Mouse (Mus musculus) frontal cortex, adult 2 months (tissue): Measurements from ENCODE around the gene Abhd16a. TPM values are rescaled to one million over a fixed set of nuclear protein-coding genes. Genes with fewer than 3 reads are reported as not detected.

Experiments used
- DNase-seq, 2 experiments: peaks; one replicate each; pipeline ENCODE4 v3.0.0; 2022; ENCODE audit warnings: low spot score in 1 of 2; ENCODE audit errors: extremely low spot score in 1 of 2
- polyA plus RNA-seq: library from polyadenylated mRNA; depleted of rRNA; stranded (reverse); fragments of >200 nt; gene quantifications from 2 replicates; pipeline ENCODE4 v1.2.3, GENCODE M21; 2012

The Abhd16a gene
- polyA plus RNA-seq, 1 experiment, result 159 TPM

GRCm38 (mm10) chr17:35058911-35059892 is 29.9 kb upstream of the Abhd16a start, which contains the start of gene Ddah2:
Gene Ddah2 (plus strand): TSS chr17:35059035.
- peak in 1 of 2 experiments; percentile 75 for DNase-seq

DNA sequence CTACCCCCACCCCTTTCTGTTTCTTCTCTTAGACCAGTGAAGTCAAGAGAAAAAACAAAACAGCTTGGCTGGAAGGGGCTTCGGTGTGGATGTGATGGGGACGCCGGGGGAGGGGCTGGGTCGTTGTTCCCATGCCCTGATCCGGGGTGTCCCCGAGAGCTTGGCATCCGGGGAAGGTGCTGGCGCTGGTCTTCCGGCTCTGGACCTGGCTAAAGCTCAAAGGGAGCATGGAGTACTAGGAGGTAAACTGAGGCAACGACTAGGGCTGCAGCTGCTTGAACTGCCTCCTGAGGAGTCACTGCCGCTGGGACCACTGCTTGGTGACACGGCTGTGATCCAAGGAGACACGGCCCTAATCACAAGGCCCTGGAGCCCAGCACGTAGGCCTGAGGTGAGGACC is 29.0 kb upstream of the Abhd16a start:
- DNase-seq, result no peak

DNA sequence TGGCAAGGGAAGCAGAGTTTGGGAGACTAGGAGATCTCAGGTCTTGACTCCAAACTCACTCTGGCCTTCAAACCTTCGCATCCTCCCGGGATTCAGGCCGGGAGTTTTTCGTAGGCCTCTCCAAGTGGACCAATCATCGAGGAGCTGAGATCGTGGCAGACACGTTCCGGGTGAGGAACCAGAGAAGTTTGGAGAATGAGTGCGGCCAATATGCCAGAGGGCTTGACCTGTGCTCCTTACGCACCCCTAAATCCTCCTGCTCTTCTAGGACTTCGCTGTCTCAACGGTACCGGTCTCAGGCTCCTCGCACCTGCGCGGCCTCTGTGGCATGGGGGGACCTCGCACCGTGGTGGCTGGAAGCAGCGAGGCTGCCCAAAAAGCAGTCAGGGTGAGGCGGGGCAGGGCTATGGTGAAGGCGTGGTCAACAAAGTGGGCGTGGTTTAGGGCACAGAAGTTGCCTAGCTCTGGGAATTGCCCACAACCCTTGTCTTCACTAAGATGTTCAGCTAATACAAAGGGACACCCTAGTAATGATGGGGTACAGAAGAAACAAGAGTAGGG is 28.2 kb upstream of the Abhd16a start:
- DNase-seq, result no peak

DNA sequence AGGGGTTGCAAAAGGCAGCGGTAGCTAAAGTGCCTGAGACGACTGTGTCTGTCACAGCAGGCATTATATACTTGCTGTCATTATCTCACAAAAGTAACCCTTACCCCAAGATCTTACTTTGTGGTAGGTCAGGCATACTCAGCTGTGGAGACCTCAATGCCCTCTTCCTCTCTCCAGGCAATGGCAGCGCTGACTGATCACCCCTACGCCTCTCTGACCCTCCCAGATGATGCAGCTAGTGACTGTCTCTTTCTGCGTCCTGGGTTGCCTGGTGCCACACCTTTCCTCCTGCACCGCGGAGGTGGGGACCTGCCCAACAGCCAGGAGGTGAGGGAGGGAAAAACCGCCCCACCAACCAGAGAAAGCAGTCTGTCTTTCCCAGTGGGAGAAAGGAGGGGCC is 27.8 kb upstream of the Abhd16a start:
- DNase-seq, result no peak

DNA sequence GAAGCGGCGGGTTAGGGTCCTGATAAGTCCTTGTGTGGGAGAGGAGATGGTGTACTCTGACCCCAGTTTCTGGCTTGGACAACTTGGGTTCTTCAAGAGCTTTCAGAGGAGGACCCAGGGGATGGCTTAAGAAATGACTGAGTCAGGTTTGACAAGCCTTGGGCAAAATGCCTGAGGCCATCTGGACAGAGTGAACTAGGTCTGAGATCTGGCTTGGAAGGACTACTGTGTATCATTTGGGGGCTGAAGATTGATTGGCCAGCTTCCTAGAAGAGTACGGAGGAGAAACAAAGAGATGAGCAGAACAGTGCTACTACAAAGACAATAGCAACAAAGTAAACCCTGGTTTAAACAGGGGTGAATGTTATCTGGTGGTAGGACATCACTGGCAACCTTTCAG is 25.6 kb upstream of the Abhd16a start:
- no peak for DNase-seq

DNA sequence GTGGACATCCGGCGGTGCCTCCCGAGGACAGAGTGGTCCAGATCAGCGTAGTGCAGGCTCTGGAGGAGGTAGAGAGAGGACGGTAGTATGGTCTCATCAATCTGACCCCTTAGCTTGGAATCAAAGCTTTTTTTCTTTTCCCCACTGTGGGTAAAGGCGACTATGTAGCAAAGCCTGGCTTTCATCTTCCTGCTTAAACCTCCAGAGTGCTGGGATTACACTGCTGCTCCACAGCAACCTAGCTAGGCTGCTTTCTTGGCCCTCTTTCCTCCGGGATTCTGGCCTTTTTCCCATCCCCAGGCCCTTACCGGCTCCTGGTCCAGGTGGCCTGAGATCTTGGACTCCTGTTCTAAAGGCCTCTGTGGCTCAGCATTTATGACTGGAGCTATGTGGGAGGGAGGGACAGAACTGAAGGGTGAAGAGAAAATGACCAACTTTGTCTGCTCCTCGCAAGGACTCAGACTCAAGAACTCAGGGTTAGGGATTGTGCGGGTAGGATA is 24.6 kb upstream of the Abhd16a start:
- no peak for DNase-seq

DNA sequence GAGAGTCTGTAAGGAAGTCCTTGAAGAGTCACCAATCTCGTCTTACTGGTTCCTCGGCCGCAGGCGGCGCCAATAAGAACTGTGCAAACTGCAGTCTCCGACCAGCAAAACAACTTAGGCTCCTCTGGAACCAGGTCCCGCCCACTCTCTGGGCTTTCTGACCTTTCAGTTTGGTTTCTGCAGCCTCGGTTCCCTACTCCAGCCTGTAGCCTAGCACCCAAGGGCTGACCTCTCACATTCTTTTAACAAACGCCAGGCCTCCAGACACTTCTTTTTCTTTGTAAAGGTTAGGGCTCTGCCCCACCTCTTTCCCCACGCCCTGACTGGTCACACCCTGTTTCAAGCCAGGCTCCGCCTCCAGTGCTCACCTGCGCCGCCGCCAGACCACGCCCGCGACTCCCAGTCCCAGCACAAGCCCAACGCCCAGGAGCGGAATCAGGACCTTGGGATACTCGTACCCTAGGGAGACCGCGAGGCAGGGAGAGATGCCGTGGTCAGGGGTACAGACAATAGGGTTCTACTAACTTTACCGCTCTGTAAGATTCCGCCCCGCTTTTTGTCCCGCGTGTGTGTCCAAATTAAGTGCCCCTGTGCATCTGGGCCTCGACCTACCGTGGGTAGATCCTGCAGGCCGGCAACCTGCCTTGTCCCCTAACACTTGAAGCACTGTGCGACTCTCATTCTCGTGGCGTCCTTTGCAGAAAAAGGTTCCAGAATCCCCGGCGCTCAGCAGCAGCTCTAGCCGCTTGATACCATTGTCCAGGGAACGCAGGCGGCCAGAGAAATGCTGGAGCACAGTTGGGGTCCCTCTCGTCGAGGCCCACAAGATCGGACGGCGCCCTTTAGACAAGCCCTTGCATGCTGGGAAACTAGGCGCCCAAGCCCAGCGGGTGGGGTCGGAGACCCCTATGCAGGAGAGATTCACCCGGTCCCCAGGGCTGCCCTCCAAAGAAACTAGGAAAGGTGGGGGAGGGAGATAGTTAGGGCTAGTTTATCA is 23.8 kb upstream of the Abhd16a start, which contains the start of gene Ly6g6c:
Gene Ly6g6c, plus strand, starts transcription at position 438 of the 997 bp plus-strand sequence.
- DNase-seq, result no peak

DNA sequence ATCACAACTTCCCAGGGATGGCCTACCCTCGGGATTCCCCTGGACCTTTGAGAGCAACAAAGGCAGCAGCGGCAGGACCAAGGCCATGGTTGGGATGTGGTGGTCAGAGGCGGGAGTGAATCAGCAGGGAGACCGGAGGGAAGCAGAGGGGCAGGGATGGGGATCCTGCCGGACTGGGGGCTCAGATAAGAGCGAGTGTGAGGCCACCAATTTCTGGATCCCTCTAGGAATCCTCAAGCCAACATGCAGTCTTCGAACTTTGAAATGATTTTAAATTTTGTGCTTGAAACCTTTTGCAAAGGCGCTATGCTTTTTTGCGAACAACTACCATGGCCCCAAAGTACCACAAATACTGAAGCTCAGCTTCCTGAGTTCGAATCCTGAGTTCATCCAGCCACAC is 23.0 kb upstream of the Abhd16a start, which contains the start of gene Mpig6b:
Gene Mpig6b, minus strand, starts transcription at position 101 of the 400 bp plus-strand sequence.
- DNase-seq, result no peak

DNA sequence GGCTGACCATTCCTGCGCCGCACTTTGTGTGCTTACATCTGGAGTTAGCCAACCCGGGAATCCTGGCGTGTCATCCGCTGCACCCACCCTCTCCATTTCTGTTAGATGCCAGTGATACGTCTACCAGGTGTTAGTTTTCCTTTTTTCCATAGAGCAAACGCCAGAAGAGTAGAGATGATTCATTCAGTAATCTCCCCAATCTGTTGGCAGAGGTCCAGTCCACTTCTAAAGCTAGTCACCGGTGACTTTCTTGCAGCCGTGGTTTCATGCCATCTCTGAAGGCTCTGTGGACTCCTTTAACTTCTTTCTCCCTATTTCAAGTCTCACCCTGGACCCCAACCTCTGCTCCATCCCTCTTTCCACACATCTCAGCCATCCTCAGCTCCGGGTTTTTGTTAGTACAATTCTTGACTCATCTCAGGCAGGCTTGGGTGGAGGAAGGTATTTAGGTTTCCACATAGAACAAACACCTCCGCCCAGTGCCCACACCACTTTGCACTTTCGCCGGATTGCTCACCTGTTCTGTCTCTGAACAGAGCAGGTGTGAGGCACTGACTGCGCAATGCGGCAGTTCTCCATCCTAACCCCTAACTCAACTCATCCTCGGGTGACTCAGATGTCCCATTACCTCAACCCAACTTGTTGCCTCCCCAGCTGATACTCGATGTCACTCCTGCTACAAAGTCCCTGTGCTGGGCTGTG is 20.7 kb upstream of the Abhd16a start:
- DNase-seq, result peak in 1 of 2 experiments; percentile 48

GRCm38 (mm10) chr17:35070556-35071229 is 18.4 kb upstream of the Abhd16a start:
- no peak for DNase-seq

GRCm38 (mm10) chr17:35071454-35071853 is 17.6 kb upstream of the Abhd16a start:
- DNase-seq, result no peak

- no peak for DNase-seq
These were observed 15.0 kb upstream of the Abhd16a start for GRCm38 (mm10) chr17:35074097-35074496.

DNA sequence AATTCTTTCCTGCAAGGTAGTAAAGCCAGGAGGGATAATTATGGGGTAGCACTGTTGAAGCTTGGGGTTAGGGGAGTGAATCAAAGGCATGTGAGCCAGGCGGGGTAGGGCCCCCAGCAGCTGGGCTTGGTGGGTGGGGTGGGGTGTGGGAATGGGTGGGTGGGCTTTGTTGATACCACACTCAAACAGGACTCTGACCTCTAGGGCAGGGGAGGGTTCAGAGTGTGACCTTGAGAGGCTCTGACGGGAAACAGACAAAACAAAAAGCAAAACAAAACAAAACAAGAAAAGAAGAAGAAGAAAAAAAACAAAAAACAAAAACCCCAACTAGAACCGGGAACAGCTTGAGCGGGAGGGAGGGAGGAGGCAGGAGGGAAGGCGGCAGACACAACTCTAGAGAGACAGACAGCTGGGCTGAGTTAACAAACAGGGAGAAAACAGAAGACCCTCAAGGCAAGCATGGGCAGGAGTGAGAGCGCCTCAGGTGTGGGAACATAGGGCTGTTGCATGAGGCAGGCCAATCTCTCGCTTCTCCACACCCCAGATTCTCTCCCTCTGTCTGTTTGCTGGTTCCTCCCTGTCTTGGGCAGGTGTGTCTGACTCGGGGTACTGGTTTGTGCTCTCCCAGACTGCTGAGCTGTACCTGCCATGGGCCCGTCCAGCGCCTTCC is 12.4 kb upstream of the Abhd16a start, which contains the start of gene Ly6g6e:
Gene Ly6g6e, plus strand, starts transcription at position 396 of the 670 bp plus-strand sequence.
- no peak for DNase-seq

GRCm38 (mm10) chr17:35077285-35077684 is 11.8 kb upstream of the Abhd16a start:
- no peak for DNase-seq

DNA sequence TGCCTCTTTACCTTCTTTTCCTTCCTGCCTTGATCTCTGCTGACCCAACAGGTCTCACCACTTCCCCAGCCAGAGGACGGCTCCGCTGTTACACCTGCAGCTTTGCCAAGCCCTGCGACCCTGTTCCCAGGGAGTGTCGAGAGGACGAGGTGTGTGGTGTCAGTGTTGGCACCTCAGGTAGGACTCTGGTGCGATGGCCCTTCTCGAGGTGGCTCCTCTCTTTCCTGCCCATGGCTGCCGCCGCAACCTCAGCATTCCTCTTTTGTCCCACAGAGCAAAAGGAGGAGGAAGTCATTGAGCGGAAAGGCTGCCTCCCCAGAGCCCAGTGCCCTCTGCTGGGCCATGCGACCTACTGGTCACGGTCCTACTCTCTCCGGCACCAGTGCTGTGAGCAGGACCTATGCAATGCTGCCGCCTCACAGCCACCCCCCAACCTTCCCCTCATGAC is 11.3 kb upstream of the Abhd16a start, which contains the start of gene Ly6g6d:
Gene Ly6g6d, minus strand, starts transcription at position 280 of the 448 bp plus-strand sequence.
- no peak for DNase-seq

DNA sequence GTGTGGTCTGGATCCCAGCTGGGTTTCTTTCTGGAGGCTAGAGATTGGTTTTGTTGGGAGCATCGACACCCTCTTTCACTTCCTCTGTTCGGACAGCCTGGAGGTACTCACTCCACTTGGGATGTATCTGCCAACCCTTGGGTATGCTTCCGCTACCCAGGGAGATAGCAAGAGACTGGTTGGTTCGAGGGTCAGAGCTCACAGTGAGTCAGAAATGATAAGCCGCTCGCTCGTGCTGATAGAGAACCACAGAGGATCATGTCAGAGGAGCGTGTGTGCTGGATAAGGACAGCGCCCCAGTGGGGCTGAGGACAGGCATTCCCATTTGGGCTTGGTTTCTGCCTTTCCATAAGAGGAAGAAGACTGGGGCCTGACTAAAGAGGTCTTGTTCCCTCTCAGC is 9.3 kb upstream of the Abhd16a start:
- no peak for DNase-seq

- DNase-seq, result no peak
These were observed 8.8 kb upstream of the Abhd16a start for GRCm38 (mm10) chr17:35080248-35080647.

DNA sequence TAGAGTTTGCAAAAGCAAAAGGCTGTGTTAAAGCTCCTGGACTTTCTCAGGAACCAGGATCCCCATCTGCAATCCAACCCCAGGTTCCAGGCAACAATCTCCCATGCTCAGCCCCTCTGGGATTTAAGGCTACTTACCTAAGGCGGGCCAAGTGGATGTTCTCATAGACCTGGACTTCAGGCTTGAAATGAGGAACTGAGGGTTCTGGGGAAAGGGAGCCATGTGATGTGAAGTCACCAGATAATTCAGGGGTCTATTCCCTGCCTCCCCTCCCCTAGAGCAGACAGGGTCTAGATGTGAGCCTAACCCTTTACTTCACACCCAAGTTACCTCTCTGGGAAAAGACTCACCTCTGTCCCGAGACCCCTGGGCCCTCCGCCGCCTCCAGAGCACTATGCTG is 8.4 kb upstream of the Abhd16a start:
- no peak for DNase-seq
